Mouse (Mus musculus): Measurements from ENCODE around the gene Ceacam9.
"Not testable (repeated sequence)": the region's sequence is repeated elsewhere in the genome, so short reads cannot be mapped to it uniquely, and the experiment has no call there.

Ceacam9 gene

DNA sequence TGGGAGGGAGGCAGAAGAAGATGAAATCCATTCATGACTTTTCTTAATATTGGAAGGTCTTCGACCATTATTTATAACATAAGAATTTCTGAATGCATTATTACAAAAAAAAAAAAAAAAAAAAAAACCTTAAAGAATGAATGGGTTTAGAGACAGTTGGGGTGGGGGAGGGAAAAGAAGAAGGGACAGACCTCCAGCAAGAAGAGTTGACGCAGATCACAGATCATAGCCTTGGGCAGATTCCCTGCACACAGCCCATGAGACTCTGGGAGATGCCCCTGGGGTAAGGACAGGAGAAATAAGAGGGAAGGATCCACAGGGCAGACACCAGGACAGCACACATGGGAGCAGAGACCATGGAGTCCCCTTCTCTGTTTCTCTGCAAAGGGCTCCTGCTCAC is at the start of gene Ceacam9:
Ceacam9 (plus strand) TSS at position 301 of the 400 bp plus-strand sequence.
- no peak for DNase-seq

- DNase-seq = no peak
Measured at GRCm38 (mm10) chr7:16673823-16674222, 47.9 kb upstream of the Ceacam9 start.

DNA sequence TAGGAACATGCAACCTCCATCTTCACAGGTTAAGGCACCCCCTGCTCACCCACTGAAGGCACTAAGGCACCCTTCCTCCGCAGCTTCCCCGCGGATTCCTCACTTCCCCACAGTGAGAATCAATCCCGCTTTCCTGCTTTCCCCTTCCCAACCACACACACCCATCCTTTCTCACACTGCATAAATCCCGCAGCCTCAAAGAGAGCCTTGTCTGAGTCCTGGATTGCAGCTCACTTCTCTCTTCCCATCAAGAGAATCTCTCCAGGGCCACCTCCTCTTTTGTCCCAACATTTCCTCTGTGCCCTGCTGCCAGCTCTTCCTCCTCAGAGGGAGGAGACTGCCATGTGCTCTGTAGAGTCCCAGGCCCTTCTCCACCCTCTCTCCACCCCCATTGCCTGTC is 47.0 kb upstream of the Ceacam9 start:
- DNase-seq = not testable (repeated sequence)

DNA sequence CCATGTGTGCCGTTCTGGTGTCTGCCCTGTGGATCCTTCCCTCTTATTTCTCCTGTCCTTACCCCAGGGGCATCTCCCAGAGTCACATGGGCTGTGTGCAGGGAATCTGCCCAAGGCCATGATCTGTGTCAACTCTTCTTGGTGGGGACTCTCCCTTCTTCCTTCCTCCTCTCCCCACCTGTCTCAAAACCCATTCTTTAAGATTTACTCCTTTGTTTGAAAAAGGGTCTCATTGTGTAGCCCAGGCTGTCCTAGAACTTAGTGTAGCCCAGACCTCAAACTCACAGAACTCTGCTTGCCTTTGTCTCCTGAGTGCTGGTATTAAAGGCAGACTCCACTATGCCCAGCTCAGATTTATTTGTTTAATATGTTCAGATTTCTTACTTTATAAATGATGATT is 46.1 kb upstream of the Ceacam9 start, which contains the start of gene Ceacam15:
Ceacam15 (minus strand) TSS at position 101 of the 400 bp plus-strand sequence.
- DNase-seq = no peak

DNA sequence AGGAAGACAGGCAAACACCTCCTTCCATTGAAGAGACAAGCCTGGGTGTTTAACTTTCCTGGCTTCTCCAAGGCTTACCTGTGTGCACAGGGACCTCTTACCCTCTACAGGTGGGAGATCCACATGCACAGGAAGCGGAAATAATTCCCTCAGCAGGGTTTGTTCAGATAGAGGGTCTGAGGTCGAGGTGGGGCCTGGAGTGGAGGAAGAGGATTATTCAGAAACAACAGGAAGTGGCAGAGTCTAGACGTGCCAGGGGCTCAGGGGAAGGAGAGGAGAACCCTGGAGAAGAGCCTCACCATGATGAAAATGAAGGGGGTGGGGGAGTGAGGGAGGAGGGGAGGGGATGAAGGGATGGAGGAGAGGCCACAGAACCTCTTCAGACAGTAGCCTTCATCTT is 41.5 kb upstream of the Ceacam9 start:
- DNase-seq = not testable (repeated sequence)

GRCm38 (mm10) chr7:16689196-16689595 is 32.5 kb upstream of the Ceacam9 start:
- peak; percentile 16 for DNase-seq

- peak; percentile 37 for DNase-seq
Measured at GRCm38 (mm10) chr7:16695025-16695424, 26.7 kb upstream of the Ceacam9 start.

DNA sequence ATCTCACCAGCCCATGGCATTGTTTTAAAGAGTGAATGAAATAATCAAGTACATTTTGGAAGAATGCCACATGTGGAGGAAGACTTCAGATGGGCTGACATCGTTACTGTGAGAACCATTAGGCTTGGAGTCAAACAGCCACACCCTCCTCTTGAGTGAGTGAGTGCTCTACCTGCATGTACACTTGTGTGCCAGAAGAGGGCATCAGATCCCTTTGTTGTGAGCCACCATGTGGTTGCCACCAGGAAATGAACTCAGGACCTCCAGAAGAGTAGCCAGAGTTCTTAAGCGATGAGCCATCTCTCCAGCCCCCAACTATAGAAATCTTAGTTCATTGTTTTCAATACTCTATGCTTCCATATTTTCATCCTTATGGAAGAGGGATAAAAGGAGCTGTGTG is 22.7 kb upstream of the Ceacam9 start:
- DNase-seq = peak; percentile 27

DNA sequence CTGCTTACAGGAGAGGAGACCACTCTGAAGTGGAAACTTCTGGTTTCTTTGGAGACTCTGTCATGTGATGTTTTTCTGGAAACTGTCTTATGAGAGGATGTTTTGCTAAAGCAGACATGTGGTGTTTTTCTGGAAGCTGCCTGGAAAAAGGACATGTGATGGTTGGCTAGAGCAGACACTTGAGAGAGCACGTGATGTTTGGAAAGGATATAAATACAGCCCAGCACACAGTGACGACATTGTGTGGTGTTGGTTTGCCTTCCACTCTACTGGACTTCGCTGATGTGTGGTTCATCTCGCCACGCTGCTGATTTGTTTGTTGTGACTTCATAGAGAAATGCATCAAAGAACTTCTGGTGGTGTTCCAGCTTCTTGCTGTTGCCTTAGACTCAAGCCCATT is 21.1 kb upstream of the Ceacam9 start:
- peak; percentile 17 for DNase-seq

- no peak for DNase-seq
Measured at GRCm38 (mm10) chr7:16706385-16706784, 15.3 kb upstream of the Ceacam9 start.

- no peak for DNase-seq
Measured at GRCm38 (mm10) chr7:16708244-16708643, 13.5 kb upstream of the Ceacam9 start.

GRCm38 (mm10) chr7:16710604-16711003 is 11.1 kb upstream of the Ceacam9 start:
- DNase-seq = no peak

- DNase-seq = no peak
Measured at GRCm38 (mm10) chr7:16712633-16713415, 8.9 kb upstream of the Ceacam9 start.

DNA sequence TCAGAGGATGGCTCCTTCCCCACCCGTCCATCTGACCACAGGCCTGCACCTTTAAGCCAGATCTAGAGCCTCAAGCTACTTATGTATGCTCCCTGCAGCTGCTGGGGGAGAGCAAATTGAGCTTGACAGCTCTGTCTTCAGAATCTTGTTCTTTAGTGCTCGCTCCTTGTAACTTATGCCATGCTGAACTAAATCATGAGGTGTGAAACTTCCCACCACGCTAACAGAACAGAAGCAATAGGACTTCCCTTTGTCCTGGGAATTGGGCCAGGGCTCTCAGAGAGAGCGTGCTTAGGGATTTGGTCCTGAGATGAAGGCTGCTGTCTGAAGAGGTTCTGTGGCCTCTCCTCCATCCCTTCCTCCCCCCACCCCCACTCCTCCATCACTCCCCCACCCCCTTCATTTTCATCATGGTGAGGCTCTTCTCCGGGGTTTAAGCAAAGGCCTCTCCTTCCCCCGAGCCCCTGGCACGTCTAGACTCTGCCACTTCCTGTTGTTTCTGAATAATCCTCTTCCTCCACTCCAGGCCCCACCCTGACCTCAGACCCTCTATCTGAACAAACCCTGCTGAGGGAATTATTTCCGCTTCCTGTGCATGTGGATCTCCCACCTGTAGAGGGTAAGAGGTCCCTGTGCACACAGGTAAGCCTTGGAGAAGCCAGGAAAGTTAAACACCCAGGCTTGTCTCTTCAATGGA is 5.1 kb upstream of the Ceacam9 start:
- not testable (repeated sequence) for DNase-seq

DNA sequence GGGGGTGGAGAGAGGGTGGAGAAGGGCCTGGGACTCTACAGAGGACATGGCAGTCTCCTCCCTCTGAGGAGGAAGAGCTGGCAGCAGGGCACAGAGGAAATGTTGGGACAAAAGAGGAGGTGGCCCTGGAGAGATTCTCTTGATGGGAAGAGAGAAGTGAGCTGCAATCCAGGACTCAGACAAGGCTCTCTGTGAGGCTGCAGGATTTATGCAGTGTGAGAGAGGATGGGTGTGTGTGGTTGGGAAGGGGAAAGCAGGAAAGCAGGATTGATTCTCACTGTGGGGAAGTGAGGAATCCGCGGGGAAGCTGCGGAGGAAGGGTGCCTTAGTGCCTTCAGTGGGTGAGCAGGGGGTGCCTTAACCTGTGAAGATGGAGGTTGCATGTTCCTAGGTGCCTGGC is 761 bp downstream of the Ceacam9 start:
- not testable (repeated sequence) for DNase-seq

- peak; percentile 88 for DNase-seq
Measured at GRCm38 (mm10) chr7:16728596-16729348, 7.0 kb downstream of the Ceacam9 start.

DNA sequence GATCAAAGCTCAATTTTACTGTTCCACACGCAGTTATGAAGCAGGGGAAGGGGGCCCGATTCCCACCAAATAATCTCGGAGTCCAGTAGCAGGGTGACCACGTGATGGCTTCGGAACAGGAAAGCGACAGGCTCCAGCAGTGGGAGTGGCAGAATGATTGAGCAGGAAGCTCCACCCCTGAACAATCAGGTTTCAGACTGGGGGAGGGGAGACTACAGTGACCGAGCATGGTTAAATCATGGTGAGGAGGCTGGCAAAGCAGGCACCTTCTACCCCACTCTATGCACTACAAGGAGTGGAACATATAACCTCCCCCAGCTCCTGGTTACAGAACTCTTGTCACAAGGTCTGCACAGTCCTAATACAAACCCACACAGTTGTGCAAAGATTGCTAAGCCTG is 7.8 kb downstream of the Ceacam9 start:
- DNase-seq = peak; percentile 68

DNA sequence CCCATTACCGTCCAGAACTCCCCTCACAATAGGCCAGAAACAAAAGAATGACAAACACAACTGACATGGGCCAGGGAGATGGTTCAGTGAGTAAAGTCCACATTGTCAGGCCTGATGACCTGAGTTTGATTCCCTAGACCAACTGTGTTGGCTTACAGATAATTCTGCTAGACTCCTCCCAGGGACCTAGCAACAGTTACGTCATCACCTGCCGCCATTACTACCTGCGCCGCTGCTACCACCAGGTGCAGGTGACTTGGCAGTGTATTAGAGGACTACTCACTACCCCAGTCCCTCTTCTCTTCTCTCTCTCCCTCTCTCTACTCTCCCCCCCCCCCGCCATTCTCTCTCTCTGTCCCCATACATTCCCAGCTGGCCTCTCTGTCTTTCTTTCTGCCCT is 9.1 kb downstream of the Ceacam9 start:
- no peak for DNase-seq

DNA sequence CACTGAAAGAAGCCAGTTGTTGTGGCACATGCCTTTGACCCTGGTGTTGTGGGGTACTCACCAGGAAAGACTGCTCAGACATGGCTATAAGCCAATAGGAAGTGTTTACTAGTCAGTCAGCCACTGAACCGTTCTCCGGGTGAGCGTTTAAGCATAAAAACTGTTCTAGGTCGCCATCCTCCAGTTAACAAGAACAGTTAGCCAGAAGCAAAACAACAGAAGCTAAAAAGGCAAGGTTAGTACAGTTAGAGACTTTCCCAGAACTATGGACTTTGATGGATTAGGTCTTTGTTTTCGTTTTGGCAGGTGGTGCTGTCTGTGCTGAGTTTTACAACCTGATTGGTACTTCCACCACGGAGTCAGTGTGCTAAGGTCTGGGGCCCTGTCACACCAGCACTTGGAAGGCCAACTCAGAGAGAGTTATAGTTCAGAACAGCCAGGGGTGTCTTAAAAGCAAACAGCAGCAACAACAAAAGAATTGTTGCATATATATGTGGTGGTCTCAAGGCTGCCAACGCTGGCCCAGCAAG is 10.2 kb downstream of the Ceacam9 start:
- no peak for DNase-seq

- DNase-seq = no peak
Measured at GRCm38 (mm10) chr7:16737606-16738072, 15.9 kb downstream of the Ceacam9 start.

DNA sequence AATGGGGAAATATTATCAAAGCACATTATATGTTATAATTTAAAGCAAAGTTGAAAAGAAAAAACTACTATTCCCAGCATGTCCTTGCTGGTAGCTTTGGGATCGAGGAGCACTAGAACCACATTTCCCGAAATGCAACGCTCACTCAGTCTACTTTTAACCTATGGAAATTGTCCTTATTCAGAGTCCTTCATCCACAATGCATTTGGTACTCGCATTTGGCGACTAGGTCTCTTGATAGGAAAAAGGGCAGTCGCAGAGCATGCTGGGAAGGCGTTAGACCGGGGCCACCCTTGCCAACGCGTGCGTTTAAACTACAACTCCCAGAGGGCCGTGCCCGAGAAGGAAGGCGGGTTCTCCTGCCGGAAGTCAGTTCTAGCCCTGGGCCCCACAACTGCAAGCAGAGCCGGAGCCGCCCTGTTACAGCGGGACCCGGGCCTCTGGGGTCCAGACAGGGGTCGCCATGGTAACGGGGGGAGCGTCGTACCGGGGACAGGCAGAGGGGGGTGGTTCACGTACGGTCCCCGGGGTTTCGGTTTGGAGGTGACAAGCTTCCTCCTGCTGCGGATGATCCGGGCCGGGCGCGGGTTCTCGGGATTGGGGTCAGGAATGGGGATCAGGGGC is 16.5 kb downstream of the Ceacam9 start, which contains the start of gene Ap2s1:
Ap2s1 (plus strand) TSS at position 338 of the 624 bp plus-strand sequence.
- DNase-seq = peak; percentile 99

- DNase-seq = no peak
Measured at GRCm38 (mm10) chr7:16739056-16739604, 17.4 kb downstream of the Ceacam9 start.

Data from lung, postnatal 10 days (tissue).